Mouse (Mus musculus): ENCODE results near the gene Olfr1234.

The Olfr1234 gene

GRCm38 (mm10) chr2:89364765-89365164, at the start of gene Olfr1234:
Gene Olfr1234, minus strand, starts transcription at chr2:89364865.
- DNase-seq (ENCODE audit: low read depth, low spot score) = no peak

DNA sequence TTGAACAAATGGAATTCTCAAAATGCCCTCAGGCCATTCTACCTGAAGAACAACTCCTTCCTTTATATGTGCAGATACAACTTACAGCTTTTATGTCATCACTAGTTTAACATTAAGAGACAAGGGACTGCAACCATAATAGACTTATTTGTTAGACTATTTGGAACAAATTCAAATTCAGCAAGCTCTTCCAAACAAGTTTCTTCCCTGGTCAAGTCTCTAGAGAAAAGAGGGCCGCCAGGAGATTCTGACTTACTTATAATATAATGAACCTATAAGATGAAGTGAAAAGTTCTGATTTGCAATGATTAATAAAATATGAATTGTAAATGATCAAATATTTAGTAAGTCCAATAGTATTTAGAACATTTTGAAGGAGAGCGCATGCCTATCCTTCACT, 44.9 kb upstream of the Olfr1234 start, which contains the start of gene Olfr1238:
Gene Olfr1238 (minus strand): TSS at position 101 of the 400 bp plus-strand sequence.
- no peak for DNase-seq (ENCODE audit: low read depth, low spot score)

DNA sequence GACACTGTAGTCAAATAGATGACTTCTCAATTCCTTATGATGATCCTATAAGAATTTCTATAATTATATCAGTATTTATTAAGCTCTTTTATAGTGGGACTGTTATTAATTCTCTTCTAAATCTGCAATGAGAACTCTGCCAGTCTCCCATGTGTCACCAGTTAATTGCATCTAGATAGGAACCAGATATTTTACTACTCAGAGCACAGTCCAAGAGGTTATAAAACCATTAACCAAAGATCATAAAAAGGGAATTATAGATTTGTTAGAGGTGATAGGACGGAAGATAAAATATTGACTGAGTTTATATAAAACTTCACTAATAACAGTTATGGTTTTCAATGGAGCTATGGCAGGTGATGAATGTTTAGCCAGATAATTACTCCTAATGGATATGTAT, 36.2 kb upstream of the Olfr1234 start:
- no peak for DNase-seq (ENCODE audit: low read depth, low spot score)

DNA sequence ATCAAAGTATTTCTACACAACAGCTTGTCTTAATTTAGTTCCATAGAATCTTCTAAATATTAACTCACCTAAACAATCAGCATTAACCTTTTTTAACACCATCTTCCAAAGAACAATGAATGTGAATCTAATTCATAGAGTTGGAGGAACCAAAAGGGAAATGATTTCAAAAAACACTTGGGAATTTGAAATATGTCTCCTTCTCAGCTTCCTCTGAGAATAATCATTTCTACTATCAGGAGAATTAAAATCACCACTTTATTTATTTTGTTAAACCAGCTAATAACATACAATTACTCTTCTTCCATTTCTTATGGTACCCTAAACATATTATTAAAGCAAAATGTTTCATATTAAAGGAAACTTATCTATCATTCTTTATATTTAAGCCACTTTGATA, 22.4 kb downstream of the Olfr1234 start, which contains the start of gene Olfr1233:
Gene Olfr1233 (minus strand): TSS at position 101 of the 400 bp plus-strand sequence.
- DNase-seq (ENCODE audit: low read depth, low spot score) = no peak

- DNase-seq (ENCODE audit: low read depth, low spot score) = no peak
Observed at GRCm38 (mm10) chr2:89329575-89329974, 35.1 kb downstream of the Olfr1234 start, which contains the start of gene Olfr1232. Gene Olfr1232, minus strand, starts transcription at chr2:89329675.

All from ES-CJ7 (cell line).